Mouse (Mus musculus): Measurements from ENCODE around the gene Gata5. TPM values are rescaled to one million over a fixed set of nuclear protein-coding genes. Genes with fewer than 3 reads are reported as not detected.
A peak's percentile ranks its signal among the peaks of the same experiment; 100 is the strongest.

Gata5 gene
- polyA plus RNA-seq, 1 experiment from 2014 or later: 0.57 TPM

DNA sequence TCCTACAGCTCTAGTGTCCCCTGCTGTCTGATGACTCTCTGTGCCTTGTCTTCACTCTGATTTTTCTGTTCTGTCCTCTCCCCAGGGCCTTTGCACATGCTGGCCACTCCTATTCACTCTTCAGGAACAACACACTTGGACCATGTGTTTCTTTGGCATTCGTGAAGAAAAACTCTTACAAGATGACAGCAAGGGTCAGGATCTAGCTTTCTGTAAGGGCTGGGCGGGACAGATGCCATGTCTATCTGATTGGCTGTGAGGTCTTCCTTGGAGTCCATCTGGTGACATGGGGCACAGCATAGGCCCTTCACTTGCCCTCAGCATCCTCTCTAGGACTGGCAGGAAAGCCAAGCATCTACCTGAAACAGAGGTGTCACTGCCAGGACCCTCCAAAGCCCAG lies 28.5 kb downstream of the Gata5 start:
- H3K27me3 ChIP-seq (replicated peaks; ENCODE audit: low read depth, poor library complexity, severe bottlenecking): no peaks in the 10 kb centered on the region
- H3K9me3 ChIP-seq: 0 out of 2 replicates have a peak, but pooled peaks cover 4% of the 10 kb centered on the region
- no peak overlapping the region for H3K27ac ChIP-seq (replicated peaks)
- no peak overlapping the region for H3K4me3 ChIP-seq
- 78% methylated on average over 2 of the region's 2 CpGs for WGBS
- no peaks in the 10 kb centered on the region for H3K4me1 ChIP-seq
- DNase-seq (ENCODE audit: low spot score): no peak
- H3K36me3 ChIP-seq (replicated peaks): no peaks in the 10 kb centered on the region

DNA sequence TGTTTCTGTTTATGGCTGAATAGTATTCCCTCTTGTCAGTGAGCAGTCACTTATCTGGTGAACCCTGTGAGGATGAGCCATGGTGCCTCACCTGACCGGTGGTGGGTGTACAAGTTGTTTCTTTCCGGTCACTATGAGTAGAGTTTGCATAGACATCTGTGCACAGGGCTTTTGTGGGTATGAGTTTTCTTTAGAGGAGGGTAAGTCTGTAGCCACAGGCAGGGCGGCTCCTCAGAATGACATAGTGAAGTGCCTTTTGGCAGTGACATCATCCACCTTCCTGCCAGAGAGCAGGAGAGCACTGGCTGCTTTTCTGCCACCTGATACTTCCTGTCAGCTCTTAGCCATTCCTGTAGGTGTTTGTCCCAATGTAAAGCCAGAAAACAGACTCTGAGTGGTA lies 29.0 kb downstream of the Gata5 start:
- Histone ChIP-seq H3K27ac (replicated peaks) (no peak overlapping the region), H3K4me1 (0 out of 2 replicates have a peak, but pooled peaks cover 4% of the 10 kb centered on the region), H3K9me3 (0 out of 2 replicates have a peak, but pooled peaks cover 4% of the 10 kb centered on the region), H3K4me3 (no peak overlapping the region), H3K36me3 (replicated peaks) (no peaks in the 10 kb centered on the region), H3K27me3 (replicated peaks; ENCODE audit: low read depth, poor library complexity, severe bottlenecking) (no peaks in the 10 kb centered on the region)
- DNase-seq (ENCODE audit: low spot score): no peak
- 79% methylated on average over 3 of the region's 3 CpGs for WGBS

DNA sequence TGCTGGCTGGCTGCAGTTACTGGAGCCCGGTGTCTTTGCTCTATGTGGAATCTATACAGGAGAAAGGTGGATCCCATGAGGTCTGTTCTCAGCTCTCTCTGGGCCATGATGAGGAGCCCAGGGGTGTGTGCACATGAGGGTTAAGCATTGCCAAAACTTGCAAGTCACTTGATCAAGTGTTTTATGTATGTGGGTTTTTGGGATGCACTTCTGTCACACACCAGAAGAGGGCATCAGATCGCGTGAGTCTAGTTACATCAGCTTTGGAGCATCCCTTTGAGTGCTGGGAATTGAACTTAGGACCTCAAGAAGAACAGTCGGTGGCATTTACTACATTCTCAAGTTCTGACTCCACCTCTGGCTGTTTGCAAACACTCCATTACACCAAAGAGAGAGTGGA lies 29.9 kb downstream of the Gata5 start:
- no peak overlapping the region for H3K27ac ChIP-seq (replicated peaks)
- 0 out of 2 replicates have a peak, but pooled peaks cover 4% of the 10 kb centered on the region for H3K4me1 ChIP-seq
- no peak for DNase-seq (ENCODE audit: low spot score)
- H3K36me3 ChIP-seq (replicated peaks): no peaks in the 10 kb centered on the region
- no peaks in the 10 kb centered on the region for H3K27me3 ChIP-seq (replicated peaks; ENCODE audit: low read depth, poor library complexity, severe bottlenecking)
- WGBS: 57% methylated on average over 4 of the region's 4 CpGs
- H3K9me3 ChIP-seq: 0 out of 2 replicates have a peak, but pooled peaks cover 4% of the 10 kb centered on the region
- no peak overlapping the region for H3K4me3 ChIP-seq

DNA sequence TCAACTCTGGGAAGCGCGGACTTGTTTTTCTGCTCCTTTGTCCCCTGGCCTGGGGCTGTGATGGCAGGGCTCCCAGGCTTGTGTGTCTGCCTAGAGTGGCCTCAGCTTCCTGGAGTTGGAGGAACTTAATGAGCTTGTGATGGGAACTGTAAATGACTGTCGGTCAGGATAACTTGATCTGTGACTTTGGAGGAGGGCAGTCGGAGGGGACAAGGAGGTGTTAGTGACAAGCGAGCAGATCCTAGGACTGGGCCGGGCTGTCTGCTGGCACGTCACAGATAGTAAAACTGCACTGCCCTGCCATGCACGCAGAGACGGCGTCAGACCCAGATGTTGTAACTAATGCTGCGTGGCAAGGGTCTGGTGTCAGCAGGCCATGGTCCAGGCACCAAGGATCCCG lies 31.0 kb downstream of the Gata5 start:
- Histone ChIP-seq H3K4me3 (no peak overlapping the region), H3K9me3 (0 out of 2 replicates have a peak, but pooled peaks cover 4% of the 10 kb centered on the region), H3K27me3 (replicated peaks; ENCODE audit: low read depth, poor library complexity, severe bottlenecking) (no peaks in the 10 kb centered on the region), H3K36me3 (replicated peaks) (no peaks in the 10 kb centered on the region), H3K4me1 (0 out of 2 replicates have a peak, but pooled peaks cover 4% of the 10 kb centered on the region), H3K27ac (replicated peaks) (no peak overlapping the region)
- WGBS: 88% methylated on average over 12 of the region's 12 CpGs
- no peak for DNase-seq (ENCODE audit: low spot score)

DNA sequence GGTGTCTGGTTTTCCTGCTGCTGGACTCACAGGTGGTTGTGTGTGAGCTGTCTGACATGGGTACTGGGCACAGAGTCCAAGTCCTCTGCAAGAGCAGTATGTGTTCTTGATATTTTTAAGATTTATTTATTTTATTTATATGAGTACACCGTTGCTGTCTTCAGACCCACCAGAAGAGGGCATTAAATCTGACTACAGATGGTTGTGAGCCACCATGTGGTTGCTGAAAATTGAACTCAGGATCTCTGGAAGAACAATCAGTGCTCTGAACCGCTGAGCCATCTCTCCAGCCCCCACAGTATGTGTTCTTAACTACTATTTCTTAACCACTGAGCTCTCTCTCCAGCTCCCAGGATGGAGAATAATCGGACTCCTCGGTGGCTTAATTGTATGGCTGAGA lies 32.3 kb downstream of the Gata5 start:
- Histone ChIP-seq H3K27ac (replicated peaks) (no peak overlapping the region), H3K4me1 (0 out of 2 replicates have a peak, but pooled peaks cover 4% of the 10 kb centered on the region), H3K27me3 (replicated peaks; ENCODE audit: low read depth, poor library complexity, severe bottlenecking) (no peaks in the 10 kb centered on the region), H3K9me3 (0 out of 2 replicates have a peak, but pooled peaks cover 4% of the 10 kb centered on the region), H3K4me3 (no peak overlapping the region), H3K36me3 (replicated peaks) (no peaks in the 10 kb centered on the region)
- 79% methylated on average over 4 of the region's 4 CpGs for WGBS
- DNase-seq (ENCODE audit: low spot score): no peak

DNA sequence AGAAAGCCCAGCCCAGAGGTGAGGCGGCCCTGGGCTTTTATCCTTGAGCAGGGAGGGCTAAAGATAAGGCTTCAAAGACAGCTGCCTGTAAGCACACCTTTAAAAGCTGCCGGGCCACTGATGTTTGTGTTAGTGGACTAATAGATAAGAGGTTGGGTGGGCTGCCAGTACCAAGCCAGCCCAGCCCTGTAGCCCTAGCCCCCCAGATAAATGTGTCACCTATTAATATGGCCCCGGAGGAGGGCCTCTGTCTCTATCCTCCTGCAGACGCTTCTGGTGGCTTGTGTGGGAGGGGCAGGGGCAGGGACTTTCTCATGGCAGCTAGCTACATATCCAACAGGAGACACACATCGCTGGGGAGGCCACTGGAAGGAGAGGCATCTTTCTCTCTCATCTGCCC lies 33.7 kb downstream of the Gata5 start:
- Histone ChIP-seq H3K27ac (replicated peaks) (no peak overlapping the region), H3K4me3 (no peak overlapping the region), H3K36me3 (replicated peaks) (no peaks in the 10 kb centered on the region), H3K4me1 (0 out of 2 replicates have a peak, but pooled peaks cover 4% of the 10 kb centered on the region), H3K27me3 (replicated peaks; ENCODE audit: low read depth, poor library complexity, severe bottlenecking) (no peaks in the 10 kb centered on the region), H3K9me3 (0 out of 2 replicates have a peak, but pooled peaks cover 4% of the 10 kb centered on the region)
- no peak for DNase-seq (ENCODE audit: low spot score)
- 60% methylated on average over 5 of the region's 5 CpGs for WGBS

DNA sequence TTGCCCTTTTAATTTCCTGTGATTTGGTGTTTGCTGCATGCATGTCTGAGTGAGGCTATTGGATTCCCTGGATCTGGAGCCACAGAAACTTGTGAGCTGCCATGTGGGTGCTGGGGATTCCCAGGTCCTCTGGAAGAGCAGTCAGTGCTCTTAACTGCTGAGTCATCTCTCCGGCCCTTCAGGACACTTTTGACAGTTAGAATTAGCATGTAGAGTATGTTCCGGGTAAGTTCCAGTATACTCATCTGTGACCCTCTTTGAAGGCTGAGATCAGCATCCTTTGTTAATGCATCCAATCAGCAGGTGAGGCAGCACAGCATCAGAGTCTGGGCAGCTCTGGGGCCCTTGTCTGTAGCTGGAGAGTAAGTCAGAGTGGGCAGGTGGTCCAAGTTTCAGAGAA lies 34.2 kb downstream of the Gata5 start:
- H3K4me1 ChIP-seq: 0 out of 2 replicates have a peak, but pooled peaks cover 4% of the 10 kb centered on the region

DNA sequence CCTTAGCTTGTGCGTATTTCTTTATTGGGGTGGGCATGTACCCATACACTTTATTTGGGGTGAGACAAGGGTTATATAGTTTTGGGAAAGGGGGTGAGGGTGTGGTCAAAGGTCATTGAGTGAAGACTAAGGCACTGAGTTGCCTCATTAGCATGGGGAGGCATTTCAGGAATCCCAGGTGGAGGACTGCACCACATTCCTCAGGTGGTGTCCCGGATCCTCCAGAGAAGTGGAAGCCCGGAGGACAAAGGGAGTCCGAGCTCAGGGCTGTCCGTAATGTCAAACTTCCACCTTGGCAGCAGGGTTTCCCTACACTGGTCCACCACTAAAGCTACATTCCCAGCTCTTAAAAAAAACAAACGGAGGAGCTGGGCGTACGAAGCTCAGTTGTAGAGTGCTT lies 41.6 kb downstream of the Gata5 start:
- WGBS: 66% methylated on average over 8 of the region's 8 CpGs
- no peak for DNase-seq (ENCODE audit: low spot score)
- H3K27me3 ChIP-seq (replicated peaks; ENCODE audit: low read depth, poor library complexity, severe bottlenecking): peaks cover 12% of the 10 kb centered on the region

More for the DNA sequence above, 34.2 kb downstream of the Gata5 start:
- H3K36me3 ChIP-seq (replicated peaks): no peaks in the 10 kb centered on the region
- H3K4me3 ChIP-seq: no peak overlapping the region
- DNase-seq (ENCODE audit: low spot score): no peak
- WGBS: 83% methylated on average over 2 of the region's 2 CpGs
- H3K9me3 ChIP-seq: 0 out of 2 replicates have a peak, but pooled peaks cover 4% of the 10 kb centered on the region
- no peaks in the 10 kb centered on the region for H3K27me3 ChIP-seq (replicated peaks; ENCODE audit: low read depth, poor library complexity, severe bottlenecking)
- no peak overlapping the region for H3K27ac ChIP-seq (replicated peaks)

DNA sequence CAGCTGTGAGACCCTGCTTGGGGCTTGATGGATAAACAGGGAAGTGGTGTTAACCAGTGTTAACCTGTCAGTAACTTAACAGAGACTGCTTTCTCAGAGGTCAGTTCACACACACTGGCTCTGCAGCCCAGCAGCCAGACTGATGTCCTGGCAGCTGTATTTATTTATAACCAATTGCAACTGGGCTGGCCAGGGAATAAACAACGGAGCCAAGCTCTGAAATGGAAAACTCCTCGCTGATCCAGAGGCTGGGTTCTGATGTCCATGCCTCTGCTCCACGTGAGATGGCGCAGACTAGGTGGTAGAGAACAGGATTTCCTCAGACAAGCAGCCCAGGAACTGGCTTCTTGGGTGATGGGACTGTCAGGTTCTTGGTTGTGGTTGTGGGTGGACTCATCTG lies 42.5 kb downstream of the Gata5 start:
- H3K36me3 ChIP-seq (replicated peaks): no peaks in the 10 kb centered on the region
- 72% methylated on average over 4 of the region's 4 CpGs for WGBS
- H3K4me3 ChIP-seq: no peak overlapping the region
- peaks cover 31% of the 10 kb centered on the region for H3K4me1 ChIP-seq
- H3K27ac ChIP-seq (replicated peaks): no peak overlapping the region; the same call in 1 of the 2 replicates
- H3K27me3 ChIP-seq (replicated peaks; ENCODE audit: low read depth, poor library complexity, severe bottlenecking): peaks cover 12% of the 10 kb centered on the region
- H3K9me3 ChIP-seq: no peaks in the 10 kb centered on the region
- no peak for DNase-seq (ENCODE audit: low spot score)

More for the DNA sequence above, 41.6 kb downstream of the Gata5 start:
- no peaks in the 10 kb centered on the region for H3K36me3 ChIP-seq (replicated peaks)
- no peak overlapping the region for H3K4me3 ChIP-seq
- H3K27ac ChIP-seq (replicated peaks): no peak overlapping the region
- H3K9me3 ChIP-seq: no peaks in the 10 kb centered on the region
- peaks cover 31% of the 10 kb centered on the region for H3K4me1 ChIP-seq

DNA sequence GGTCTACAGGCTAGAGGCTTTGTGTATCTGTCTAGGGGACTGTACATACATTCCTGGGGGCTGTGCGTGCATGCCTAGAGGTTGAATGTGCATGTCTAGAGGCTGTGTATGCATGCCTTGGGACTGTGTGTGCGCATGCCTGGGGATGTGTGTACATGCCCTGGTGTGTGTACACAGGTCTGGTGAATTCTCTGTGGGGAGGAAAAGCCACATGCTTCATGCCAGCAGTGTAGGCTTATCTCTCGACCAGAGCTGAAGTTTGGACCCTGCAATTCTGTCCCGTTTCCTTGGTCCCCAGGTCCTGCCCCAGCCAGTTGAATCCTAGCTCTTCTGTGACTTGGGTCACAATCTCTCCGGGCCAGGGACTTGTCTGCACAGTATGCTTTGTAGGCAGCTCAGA lies 42.9 kb downstream of the Gata5 start:
- Histone ChIP-seq H3K27ac (replicated peaks) (no peak overlapping the region; the same call in 1 of the 2 replicates), H3K4me3 (no peak overlapping the region), H3K36me3 (replicated peaks) (no peaks in the 10 kb centered on the region), H3K27me3 (replicated peaks; ENCODE audit: low read depth, poor library complexity, severe bottlenecking) (peaks cover 12% of the 10 kb centered on the region), H3K9me3 (no peaks in the 10 kb centered on the region), H3K4me1 (peaks cover 31% of the 10 kb centered on the region)
- no peak for DNase-seq (ENCODE audit: low spot score)
- WGBS: 77% methylated on average over 5 of the region's 5 CpGs

DNA sequence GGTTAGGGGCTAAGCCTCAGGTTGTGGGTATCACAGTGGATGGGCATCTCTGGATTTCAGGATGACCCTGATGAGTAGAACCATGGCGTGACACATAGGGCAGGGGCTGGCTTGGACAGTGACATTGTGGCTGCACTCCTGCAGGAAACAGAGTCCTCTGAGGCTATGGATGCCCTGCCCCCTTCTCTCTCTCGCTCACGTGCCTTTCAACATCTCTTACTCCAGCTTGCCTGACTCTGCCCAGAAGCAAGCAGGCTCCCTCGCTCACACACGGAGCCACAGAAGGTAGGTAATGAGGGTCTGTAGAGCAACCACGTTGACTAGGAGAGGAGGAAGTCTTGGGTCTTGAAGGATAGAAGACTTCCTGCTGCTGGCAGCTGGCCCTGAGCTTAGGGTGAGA lies 44.0 kb downstream of the Gata5 start:
- 49% methylated on average over 6 of the region's 6 CpGs for WGBS
- Histone ChIP-seq H3K36me3 (replicated peaks) (no peaks in the 10 kb centered on the region), H3K27ac (replicated peaks) (peak overlapping the region; percentile 31; the same call in 1 of the 2 replicates), H3K4me1 (peaks cover 31% of the 10 kb centered on the region), H3K27me3 (replicated peaks; ENCODE audit: low read depth, poor library complexity, severe bottlenecking) (peaks cover 12% of the 10 kb centered on the region), H3K9me3 (no peaks in the 10 kb centered on the region), H3K4me3 (no peak overlapping the region)
- DNase-seq (ENCODE audit: low spot score): no peak

DNA sequence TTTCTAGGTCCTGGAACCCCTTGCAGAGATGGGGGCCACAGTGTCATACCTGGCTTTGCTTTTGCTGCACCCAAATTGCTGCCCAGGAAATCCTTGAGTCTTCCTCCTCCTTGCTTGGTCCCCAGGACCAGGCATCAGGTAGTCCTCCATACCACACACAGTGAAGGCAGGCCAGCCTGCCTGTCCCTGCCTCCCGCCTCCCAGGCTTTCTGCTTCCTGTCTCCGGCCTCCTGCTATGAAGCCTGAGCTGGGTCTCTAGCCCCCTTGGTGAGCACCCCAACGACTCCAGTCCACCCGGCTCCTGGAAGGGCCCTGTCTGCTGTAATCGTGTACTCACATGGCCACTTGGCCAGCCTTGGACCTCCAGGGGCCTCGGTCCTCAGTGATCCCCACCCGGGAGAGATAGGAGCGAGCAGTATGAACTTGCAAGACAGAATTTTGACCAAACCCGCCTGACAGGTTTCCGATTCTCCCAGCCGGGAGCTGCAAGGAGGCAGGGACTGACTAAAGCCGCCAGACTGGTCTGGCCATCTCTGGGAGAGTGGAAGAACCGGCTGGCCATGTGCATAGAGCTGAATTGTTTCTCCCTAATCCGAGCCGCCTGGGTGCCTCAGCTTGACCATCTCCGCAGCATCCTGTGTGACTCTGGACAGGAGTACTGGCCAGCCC lies 44.9 kb downstream of the Gata5 start, which contains the start of gene Rbbp8nl:
Gene Rbbp8nl, minus strand, starts transcription at position 440 of the 669 bp plus-strand sequence.
- peak within 1 kb of the TSS; percentile 36 for H3K4me3 ChIP-seq
- no peaks in the 10 kb centered on the region for H3K9me3 ChIP-seq
- H3K4me1 ChIP-seq: peaks cover 31% of the 10 kb centered on the region
- WGBS: 27% methylated on average over 16 of the region's 16 CpGs
- peak within 1 kb of the TSS; percentile 75 for H3K27ac ChIP-seq (replicated peaks)
- no peaks in the 10 kb centered on the region for H3K36me3 ChIP-seq (replicated peaks)
- H3K27me3 ChIP-seq (replicated peaks; ENCODE audit: low read depth, poor library complexity, severe bottlenecking): peaks cover 12% of the 10 kb centered on the region
- DNase-seq (ENCODE audit: low spot score): peak; percentile 77

DNA sequence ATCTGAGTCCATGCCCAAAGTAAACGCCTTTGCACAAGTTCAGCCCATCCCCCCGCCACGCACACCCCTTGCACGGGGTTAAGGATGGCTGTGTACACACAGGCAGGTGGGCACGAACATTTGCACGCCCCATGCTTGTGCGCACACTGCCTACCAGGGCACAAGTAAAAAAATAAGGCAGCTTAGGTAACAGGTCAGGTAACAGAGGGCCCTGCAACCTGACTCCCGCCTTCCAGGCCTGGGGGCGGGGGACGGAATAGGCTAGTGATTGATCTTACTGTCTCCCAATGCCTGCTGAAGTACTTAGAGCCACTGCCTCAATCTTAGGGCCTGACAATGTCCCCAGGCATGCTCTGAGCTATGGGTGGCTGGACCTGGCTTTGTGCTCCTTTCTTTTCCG lies 45.5 kb downstream of the Gata5 start:
- 45% methylated on average over 11 of the region's 11 CpGs for WGBS
- Histone ChIP-seq H3K4me1 (peaks cover 31% of the 10 kb centered on the region), H3K27me3 (replicated peaks; ENCODE audit: low read depth, poor library complexity, severe bottlenecking) (peaks cover 12% of the 10 kb centered on the region), H3K27ac (replicated peaks) (peak overlapping the region; percentile 75), H3K9me3 (no peaks in the 10 kb centered on the region), H3K4me3 (peak overlapping the region; percentile 36), H3K36me3 (replicated peaks) (no peaks in the 10 kb centered on the region)
- DNase-seq (ENCODE audit: low spot score): peak; percentile 55

Measured in embryonic facial prominence, embryonic 10.5 days (tissue).